Mouse (Mus musculus) megakaryocyte-erythroid progenitor cell, adult 5-6 weeks (primary cell): ENCODE data around the gene Tulp2. TPM values are rescaled to one million over a fixed set of nuclear protein-coding genes. Genes with fewer than 3 reads are reported as not detected.
"Not testable (repeated sequence)": the region's sequence is repeated elsewhere in the genome, so short reads cannot be mapped to it uniquely, and the experiment has no call there.

Source experiments
- ATAC-seq: replicated peaks from 2 replicates; pipeline ENCODE4 v1.8.0; 2016; ENCODE audit warnings: mild to moderate bottlenecking, inconsistent platforms; ENCODE audit not compliant: severe bottlenecking, poor library complexity, low FRiP score, low TSS enrichment
- total RNA-seq, 2 experiments: library from RNA; stranded (forward) in 1 of 2; stranded (reverse) in 1 of 2; fragments of 200-1000, 215-1000 nt in 1 of 2; fragments of >200 nt in 1 of 2; fragmentation: Nextera tagmentation in 1 of 2; gene quantifications; 2 replicates each; pipeline ENCODE4 v1.2.3; 2014 to 2017

Gene Tulp2
- total RNA-seq, 2 experiments from 2014 or later = 0.19 to 0.42 TPM

DNA sequence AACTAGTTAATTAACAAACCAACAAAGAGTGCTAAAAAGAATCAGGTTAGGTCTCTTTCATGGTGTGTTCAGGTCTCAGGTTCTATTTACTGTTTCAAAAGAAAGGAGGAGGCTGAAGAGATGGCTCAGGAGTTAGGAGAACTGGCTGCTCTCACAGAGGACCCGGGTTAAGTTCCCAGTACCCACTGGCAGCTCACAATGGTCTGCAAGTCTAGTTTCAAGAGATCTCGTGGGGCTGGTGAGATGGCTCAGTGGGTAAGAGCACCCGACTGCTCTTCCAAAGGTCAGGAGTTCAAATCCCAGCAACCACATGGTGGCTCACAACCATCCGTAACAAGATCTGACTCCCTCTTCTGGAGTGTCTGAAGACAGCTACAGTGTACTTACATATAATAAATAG is 1.4 kb upstream of the Tulp2 start:
- not testable (repeated sequence) for ATAC-seq

GRCm38 (mm10) chr7:45482166-45482565 is 489 bp downstream of the Tulp2 start:
- ATAC-seq = peak; percentile 51; the same call in 1 of the 2 replicates

GRCm38 (mm10) chr7:45484985-45485384 is 3.3 kb downstream of the Tulp2 start:
- not testable (repeated sequence) for ATAC-seq

- no peak for ATAC-seq
These were observed 4.5 kb downstream of the Tulp2 start for GRCm38 (mm10) chr7:45486158-45486557.

DNA sequence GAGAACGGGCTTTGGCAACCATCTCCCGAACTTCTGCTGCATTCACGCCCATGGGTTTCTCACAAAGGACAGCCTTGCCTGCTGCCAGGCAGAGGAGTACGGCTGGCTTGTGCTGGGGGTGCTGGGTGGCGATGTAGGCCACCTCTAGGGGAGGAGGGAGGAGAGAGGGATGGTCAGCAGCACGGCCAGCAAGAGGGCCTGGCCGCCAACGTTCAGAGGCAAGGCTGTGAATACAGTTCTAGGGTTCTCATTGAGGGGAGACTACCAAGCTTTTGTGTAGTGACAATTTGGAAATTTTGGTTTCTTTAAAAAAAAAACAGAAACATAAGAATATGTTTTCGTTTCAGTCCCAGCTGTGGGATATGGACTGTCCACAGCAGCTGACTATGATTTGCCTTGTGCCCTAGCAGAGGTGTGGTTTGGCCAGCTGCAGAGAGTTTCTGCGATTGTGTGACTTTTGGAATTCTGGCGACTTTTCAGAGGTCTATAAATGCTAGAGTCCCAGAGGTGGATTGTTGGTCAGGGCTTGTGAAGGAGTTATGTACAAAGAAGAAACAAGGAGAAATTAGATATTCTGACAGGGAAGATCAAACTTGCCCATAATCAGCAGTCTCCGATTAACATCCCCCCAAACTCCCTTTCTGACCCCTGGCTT is 5.2 kb downstream of the Tulp2 start, which contains the start of gene Gm45808:
Gene Gm45808, minus strand, starts transcription at position 51 of the 655 bp plus-strand sequence.
- ATAC-seq = no peak

DNA sequence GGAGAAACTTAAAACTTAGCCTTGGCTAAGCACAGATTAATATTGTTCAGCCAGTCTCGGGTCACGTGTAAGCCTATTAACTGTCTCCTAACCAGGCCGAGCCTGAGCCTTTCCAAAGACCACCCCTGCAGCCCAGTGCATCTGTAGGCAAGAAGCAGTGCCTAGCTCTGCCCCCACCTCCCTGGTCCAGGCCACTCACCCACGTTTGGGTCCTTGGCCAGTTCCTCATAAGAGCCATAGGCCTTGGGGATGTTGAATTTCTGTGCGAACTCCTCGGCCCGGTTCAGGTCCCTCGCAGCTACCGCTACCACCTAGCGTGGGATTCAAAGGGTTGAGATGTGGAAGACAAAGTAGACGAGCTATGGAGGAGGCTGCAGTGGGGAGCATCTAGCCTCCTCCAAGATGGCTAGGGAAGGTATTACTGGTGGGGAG is 6.2 kb downstream of the Tulp2 start:
- ATAC-seq = no peak

DNA sequence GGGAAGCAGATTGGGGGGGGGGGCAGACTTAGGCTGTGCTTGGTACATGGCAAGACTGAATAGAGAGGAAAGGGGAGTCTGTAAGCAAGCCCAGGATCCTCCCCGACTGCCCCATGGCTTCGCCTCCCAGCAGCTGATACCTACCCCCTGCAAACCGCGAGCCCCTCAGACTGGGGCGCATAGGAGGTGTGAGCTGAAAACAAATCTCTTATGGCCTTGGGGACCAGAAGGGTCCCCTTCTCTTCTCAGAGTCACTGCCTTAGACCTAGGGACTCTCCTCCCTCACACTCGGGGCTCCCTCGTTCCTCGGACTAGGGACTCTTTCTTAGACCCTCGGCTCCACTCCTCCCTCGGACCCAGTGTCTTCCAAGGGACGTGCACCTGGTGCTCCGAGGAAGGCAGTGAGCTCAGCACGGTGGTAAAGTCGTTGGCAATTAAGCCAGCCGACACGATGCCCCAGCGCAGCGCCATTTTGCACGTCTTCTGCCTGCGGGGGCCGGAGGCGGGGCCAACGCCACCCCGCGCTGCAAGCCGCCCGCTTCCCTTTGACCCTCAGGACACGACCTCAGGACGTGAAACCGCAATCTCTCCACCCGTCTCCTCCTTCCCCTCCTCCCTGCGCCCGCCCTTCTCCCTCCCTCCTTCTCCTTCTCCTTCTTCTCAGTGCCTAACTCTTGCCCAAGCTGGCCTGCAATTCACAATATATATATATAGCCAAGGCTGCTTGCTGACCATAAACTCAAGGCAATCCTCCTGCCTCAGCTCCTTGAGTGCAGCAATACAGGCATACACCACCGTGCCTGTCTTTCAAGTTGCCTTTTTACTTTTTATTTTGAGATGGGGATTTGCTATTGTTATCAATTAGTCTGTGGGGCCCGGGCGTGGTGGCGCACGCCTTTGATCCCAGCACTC is 6.9 kb downstream of the Tulp2 start, which contains the start of gene Dhdh:
Gene Dhdh, minus strand, starts transcription at position 513 of the 912 bp plus-strand sequence.
- 0 out of 2 replicates have a peak, but pooled peaks have one; percentile 39 for ATAC-seq

GRCm38 (mm10) chr7:45489578-45489977 is 7.9 kb downstream of the Tulp2 start:
- ATAC-seq = peak; percentile 70

GRCm38 (mm10) chr7:45490822-45491221 is 9.1 kb downstream of the Tulp2 start:
- 0 out of 2 replicates have a peak, but pooled peaks have one; percentile 10 for ATAC-seq

GRCm38 (mm10) chr7:45491264-45491663 is 9.6 kb downstream of the Tulp2 start:
- ATAC-seq = peak; percentile 58; the same call in 1 of the 2 replicates

- ATAC-seq = no peak
These were observed 10.7 kb downstream of the Tulp2 start for GRCm38 (mm10) chr7:45492225-45492844.

- ATAC-seq = no peak
These were observed 11.3 kb downstream of the Tulp2 start for GRCm38 (mm10) chr7:45492951-45493350.

DNA sequence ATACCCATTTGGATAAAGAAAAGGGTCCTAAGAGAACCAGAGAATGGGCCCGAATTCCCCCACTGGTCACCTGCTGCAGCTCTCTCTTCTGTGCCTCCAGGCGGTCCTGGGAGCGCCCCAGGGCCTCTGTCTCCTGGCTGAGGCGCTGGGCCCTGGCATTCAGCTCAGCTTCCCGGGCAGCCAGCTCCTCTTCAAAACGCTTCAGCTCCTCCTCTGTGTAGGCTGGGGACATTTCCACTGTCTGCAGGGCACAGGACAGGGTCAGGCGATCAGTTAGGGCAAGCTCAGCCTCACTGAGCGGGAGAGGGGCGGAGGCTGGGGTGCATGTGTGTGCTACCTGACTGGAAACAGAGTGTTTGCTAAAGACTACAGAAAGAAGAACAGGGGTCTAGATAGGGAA is 12.9 kb downstream of the Tulp2 start:
- no peak for ATAC-seq

- no peak for ATAC-seq
These were observed 16.8 kb downstream of the Tulp2 start for GRCm38 (mm10) chr7:45498427-45498826.

- no peak for ATAC-seq
These were observed 25.9 kb downstream of the Tulp2 start for GRCm38 (mm10) chr7:45507583-45507982.

- peak; percentile 80 for ATAC-seq
These were observed 26.9 kb downstream of the Tulp2 start for GRCm38 (mm10) chr7:45508561-45508960.

GRCm38 (mm10) chr7:45509181-45509882 is 27.7 kb downstream of the Tulp2 start:
- ATAC-seq = peak; percentile 32

GRCm38 (mm10) chr7:45509912-45510787 is 28.5 kb downstream of the Tulp2 start, which contains the start of gene Nucb1:
Gene Nucb1, minus strand, starts transcription at chr7:45510406.
- peak; percentile 86 for ATAC-seq
